Mouse (Mus musculus): Measurements from ENCODE around the gene Six2.

GRCm38 (mm10) chr17:85684841-85685688 lies 3.0 kb downstream of the Six2 start:
- TF ChIP-seq CTCF (IDR thresholded peaks at IDR 0.05; ENCODE audit: control insufficient read depth, insufficient read depth, insufficient read length) (no peak), MAX (IDR thresholded peaks at IDR 0.05) (no peak), CEBPB (IDR thresholded peaks at IDR 0.05; ENCODE audit: low read depth) (no peak), MYOG (IDR thresholded peaks at IDR 0.05; ENCODE audit: control insufficient read depth, extremely low read depth, insufficient read length) (no peak), USF1 (IDR thresholded peaks at IDR 0.05; ENCODE audit: low read depth) (no peak), MYOD1 (IDR thresholded peaks at IDR 0.05; ENCODE audit: control insufficient read depth, insufficient read length, low read depth) (no peak), FOSL1 (IDR thresholded peaks at IDR 0.05; ENCODE audit: insufficient read depth, low read length, poor library complexity, severe bottlenecking) (no peak)
